In the genomic region with DNA sequence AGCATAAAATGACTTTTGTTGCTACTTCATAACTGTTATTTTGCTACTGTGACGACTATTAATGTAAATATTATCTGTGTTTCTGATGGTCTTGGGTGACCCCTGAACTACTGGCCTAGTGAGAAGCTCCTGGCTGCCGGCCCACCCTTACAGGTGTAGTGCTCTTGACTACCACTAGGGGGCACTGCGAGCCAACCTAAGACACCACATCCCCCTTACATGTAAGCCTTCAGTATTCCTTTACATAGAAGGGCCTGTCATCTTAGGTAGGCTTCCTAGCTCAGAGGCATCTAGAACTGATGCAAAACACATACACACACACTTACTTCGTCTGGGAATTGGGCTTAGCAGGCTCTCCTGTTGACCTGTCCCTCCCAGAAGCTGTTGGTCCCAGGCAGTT, we compare ENCODE assay signal across 9 mouse cellular contexts. TPM values are rescaled to one million over a fixed set of nuclear protein-coding genes. Genes with fewer than 3 reads are reported as not detected.
DNase-seq lines count a peak whose midpoint lies in the region; ATAC-seq and TF ChIP-seq lines count a peak whose summit lies in the region.
"Had no signal": no experiment of that assay in that cellular context is flagged by ENCODE, and none has a peak within 500 bp of the region (broad histone marks: within the 10 kb centered on the region; RNA-seq: fewer than 3 reads in every experiment).

No protein-coding gene starts in this region.

- no peaks in the 10 kb centered on the region for H3K9me3 ChIP-seq in hindbrain, postnatal 0 days (ENCODE audit: low read length)
- H3K9me3 ChIP-seq in liver, embryonic 12.5 days (replicated peaks) = 0 out of 2 replicates have a peak, but pooled peaks cover 6% of the 10 kb centered on the region
- peaks cover 2% of the 10 kb centered on the region; the same call in 1 of the 2 replicates for H3K9me3 ChIP-seq in neural tube, embryonic 11.5 days (ENCODE audit: control insufficient read depth, low read length)

- DNase-seq in 3134 (ENCODE audit: extremely low read depth, insufficient read length, low spot score) (peak; percentile 49), MN1 (ENCODE audit: low spot score) (peak; percentile 79)
- peak; percentile 85 to 88 for DNase-seq in cerebellum, postnatal 10 days
- DNase-seq in frontal cortex, postnatal 36 days (ENCODE audit: low spot score in 2 of 2) = peak; percentile 64 to 82
- peak; percentile 80 for DNase-seq in hindbrain, postnatal 0 days (ENCODE audit: low spot score)
- DNase-seq in neural tube, embryonic 11.5 days (ENCODE audit: low spot score) = peak; percentile 76
- DNase-seq in testis, postnatal 10 days (ENCODE audit: low spot score) = peak; percentile 80

- ATAC-seq in hindbrain, postnatal 0 days = peak; percentile 49; the same call in 1 of the 2 replicates
- ATAC-seq in liver, embryonic 12.5 days = 0 out of 2 replicates have a peak, but pooled peaks have one; percentile 10
- ATAC-seq in neural tube, embryonic 11.5 days (ENCODE audit: insufficient read depth, low FRiP score, low TSS enrichment) = no peak

- no peaks in the 10 kb centered on the region for H3K27me3 ChIP-seq in hindbrain, postnatal 0 days (ENCODE audit: insufficient read depth, low read length)
- peaks cover 6% of the 10 kb centered on the region; the same call in 1 of the 2 replicates for H3K27me3 ChIP-seq in liver, embryonic 12.5 days (replicated peaks)
- no peaks in the 10 kb centered on the region for H3K27me3 ChIP-seq in neural tube, embryonic 11.5 days (ENCODE audit: control insufficient read depth, insufficient read depth, low read length)

- no peaks in the 10 kb centered on the region for H3K36me3 ChIP-seq in hindbrain, postnatal 0 days (ENCODE audit: insufficient read depth, low read length)
- H3K36me3 ChIP-seq in liver, embryonic 12.5 days = no peaks in the 10 kb centered on the region
- H3K36me3 ChIP-seq in neural tube, embryonic 11.5 days (ENCODE audit: control insufficient read depth, insufficient read depth, low read length) = no peaks in the 10 kb centered on the region

- WGBS in hindbrain, postnatal 0 days = 4% methylated on average over 4 of the region's 4 CpGs
- 9% methylated on average over 4 of the region's 4 CpGs for WGBS in liver, embryonic 12.5 days (ENCODE audit: insufficient replicate concordance)
- WGBS in neural tube, embryonic 11.5 days = 9% methylated on average over 4 of the region's 4 CpGs

- no peak overlapping the region for H3K9ac ChIP-seq in hindbrain, postnatal 0 days (replicated peaks; ENCODE audit: low read length)
- H3K9ac ChIP-seq in liver, embryonic 12.5 days = no peak overlapping the region
- no peak overlapping the region for H3K9ac ChIP-seq in neural tube, embryonic 11.5 days (ENCODE audit: low read length)

- no peak overlapping the region; the same call in 1 of the 2 replicates for H3K27ac ChIP-seq in hindbrain, postnatal 0 days
- no peak overlapping the region for H3K27ac ChIP-seq in liver, embryonic 12.5 days
- H3K27ac ChIP-seq in neural tube, embryonic 11.5 days (ENCODE audit: low read depth, low read length) = no peak overlapping the region

- 0 out of 2 replicates have a peak, but pooled peaks cover 9% of the 10 kb centered on the region for H3K4me1 ChIP-seq in hindbrain, postnatal 0 days (ENCODE audit: insufficient read depth, low read length)
- peaks cover 4% of the 10 kb centered on the region; the same call in 1 of the 2 replicates for H3K4me1 ChIP-seq in liver, embryonic 12.5 days
- peaks cover 4% of the 10 kb centered on the region for H3K4me1 ChIP-seq in neural tube, embryonic 11.5 days (ENCODE audit: control insufficient read depth, insufficient read depth, low read length)

- H3K4me3 ChIP-seq in hindbrain, postnatal 0 days (ENCODE audit: low read length) = no peak overlapping the region
- no peak overlapping the region for H3K4me3 ChIP-seq in liver, embryonic 12.5 days
- H3K4me3 ChIP-seq in neural tube, embryonic 11.5 days (ENCODE audit: low read depth, low read length) = no peak overlapping the region
- H3K4me3 ChIP-seq: erythroblast, embryonic 14.5 days had no signal

- no peak overlapping the region for H3K4me2 ChIP-seq in hindbrain, postnatal 0 days (ENCODE audit: low read depth, low read length)
- H3K4me2 ChIP-seq in liver, embryonic 12.5 days = no peak overlapping the region
- no peak overlapping the region for H3K4me2 ChIP-seq in neural tube, embryonic 11.5 days (ENCODE audit: low read depth)

- TF ChIP-seq CTCF in hindbrain, postnatal 0 days (IDR thresholded peaks at IDR 0.05; ENCODE audit: low read depth) = peak; percentile 97

RNA-seq across cellular contexts. Expression of gene Vgll4, which starts 41.3 kb away (rescaled TPM):
- 85.4 and 88.5 TPM in 2 replicates for total RNA-seq in hindbrain, postnatal 0 days (2014; rRNA removed)
- polyA plus RNA-seq in hindbrain, postnatal 0 days (2015; fragmentation: Nextera tagmentation; extraction: Ambion mirVana) = 49.4 and 53.2 TPM in 2 replicates
- 19.3 and 20.6 TPM in 2 replicates for polyA plus RNA-seq in liver, embryonic 12.5 days (2016; fragmentation: Nextera tagmentation; extraction: Ambion mirVana)
- polyA plus RNA-seq in neural tube, embryonic 11.5 days (2014; fragmentation: Nextera tagmentation; extraction: Ambion mirVana) = 62.0 and 62.3 TPM in 2 replicates
